Mouse (Mus musculus) erythroid progenitor cell, adult 5-6 weeks (primary cell): Measurements from ENCODE around the gene Sumf1. TPM values are rescaled to one million over a fixed set of nuclear protein-coding genes. Genes with fewer than 3 reads are reported as not detected.

ENCODE experiments used
- ATAC-seq: replicated peaks from 2 replicates; pipeline ENCODE4 v1.8.0; 2016; ENCODE audit warnings: moderate number of reproducible peaks, mild to moderate bottlenecking, moderate TSS enrichment, inconsistent platforms; ENCODE audit not compliant: poor library complexity, low FRiP score, severe bottlenecking
- total RNA-seq, 2 experiments: library from RNA; stranded (forward) in 1 of 2; stranded (reverse) in 1 of 2; fragments of 150-400 nt in 1 of 2; fragments of 186-747, 209-891 nt in 1 of 2; gene quantifications; 2 replicates each; pipeline versions ENCODE4 v1.2.3 to v1.2.4; 2015 to 2017; ENCODE audit warnings: low replicate concordance in 2 of 2

Gene Sumf1
- total RNA-seq, 2 experiments from 2014 or later: 5.4 to 9.2 TPM

- 0 out of 2 replicates have a peak, but pooled peaks have one; percentile 9 for ATAC-seq
Observed at GRCm38 (mm10) chr6:108211896-108212880, 26.8 kb upstream of the Sumf1 start.

GRCm38 (mm10) chr6:108206914-108207566, 21.7 kb upstream of the Sumf1 start:
- 0 out of 2 replicates have a peak, but pooled peaks have one; percentile 39 for ATAC-seq

GRCm38 (mm10) chr6:108206145-108206544, 20.8 kb upstream of the Sumf1 start:
- ATAC-seq: no peak

- ATAC-seq: no peak
Observed at GRCm38 (mm10) chr6:108204322-108204721, 18.9 kb upstream of the Sumf1 start.

- no peak for ATAC-seq
Observed at GRCm38 (mm10) chr6:108198286-108198685, 12.9 kb upstream of the Sumf1 start.

GRCm38 (mm10) chr6:108197117-108197516, 11.7 kb upstream of the Sumf1 start:
- no peak for ATAC-seq

- no peak for ATAC-seq
Observed at GRCm38 (mm10) chr6:108196665-108197064, 11.3 kb upstream of the Sumf1 start.

GRCm38 (mm10) chr6:108192632-108193031, 7.2 kb upstream of the Sumf1 start:
- no peak for ATAC-seq

GRCm38 (mm10) chr6:108190690-108191089, 5.3 kb upstream of the Sumf1 start:
- no peak for ATAC-seq

- ATAC-seq: peak; percentile 26
Observed at GRCm38 (mm10) chr6:108185685-108186009, 265 bp upstream of the Sumf1 start.

GRCm38 (mm10) chr6:108179087-108179486, 6.3 kb downstream of the Sumf1 start:
- ATAC-seq: no peak

- no peak for ATAC-seq
Observed at GRCm38 (mm10) chr6:108174181-108174580, 11.2 kb downstream of the Sumf1 start.

- ATAC-seq: no peak
Observed at GRCm38 (mm10) chr6:108172219-108172618, 13.2 kb downstream of the Sumf1 start.

- ATAC-seq: no peak
Observed at GRCm38 (mm10) chr6:108169466-108169865, 15.9 kb downstream of the Sumf1 start.

- no peak for ATAC-seq
Observed at GRCm38 (mm10) chr6:108168723-108169122, 16.7 kb downstream of the Sumf1 start.

GRCm38 (mm10) chr6:108167946-108168680, 17.3 kb downstream of the Sumf1 start:
- ATAC-seq: no peak

- ATAC-seq: no peak
Observed at GRCm38 (mm10) chr6:108165598-108165997, 19.8 kb downstream of the Sumf1 start.

GRCm38 (mm10) chr6:108164935-108165334, 20.4 kb downstream of the Sumf1 start:
- no peak for ATAC-seq

GRCm38 (mm10) chr6:108160608-108161007, 24.8 kb downstream of the Sumf1 start:
- ATAC-seq: no peak

- ATAC-seq: no peak
Observed at GRCm38 (mm10) chr6:108156881-108157280, 28.5 kb downstream of the Sumf1 start.
